In the genomic region with DNA sequence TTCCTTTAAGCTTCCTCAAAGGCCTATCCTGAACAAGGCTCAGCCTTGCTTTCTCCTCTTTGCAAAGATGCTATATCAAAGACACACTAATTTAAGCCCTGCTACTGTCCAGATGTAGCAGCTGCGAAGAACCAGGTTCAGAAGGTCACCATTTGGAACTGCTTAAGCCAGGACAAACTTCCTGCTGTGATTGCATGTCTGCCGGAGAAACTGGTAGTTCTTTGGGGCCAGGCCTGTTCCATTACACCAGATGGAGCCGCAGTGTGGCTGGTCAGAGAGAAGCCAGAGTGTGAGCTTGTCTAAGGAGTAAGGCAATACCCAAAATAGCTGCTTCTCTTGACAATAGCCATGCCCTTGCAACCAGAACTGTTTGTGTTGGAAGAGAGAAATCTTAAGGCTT, we compare ENCODE assay signal across 10 mouse cellular contexts.
DNase-seq lines count a peak whose midpoint lies in the region; ATAC-seq lines count a peak whose summit lies in the region.
"Had no signal": no experiment of that assay in that cellular context is flagged by ENCODE, and none has a peak within 500 bp of the region (broad histone marks: within the 10 kb centered on the region; RNA-seq: fewer than 3 reads in every experiment).

No protein-coding gene starts in this region.

- H3K27ac ChIP-seq in heart, embryonic 14.5 days (replicated peaks in 1 of 2; ENCODE audit: control insufficient read depth in 1 of 2, insufficient read depth in 1 of 2, low read depth in 2 of 2, low read length in 2 of 2), result peak overlapping the region; percentile 86 to 90
- H3K27ac ChIP-seq: liver, embryonic 13.5 days had no signal

- peak overlapping the region; percentile 9; the same call in 1 of the 2 replicates for H3K4me2 ChIP-seq in heart, embryonic 14.5 days (ENCODE audit: low read length)
- H3K4me2 ChIP-seq: liver, embryonic 13.5 days had no signal

- WGBS in heart, embryonic 14.5 days, result 4% methylated on average over 3 of the region's 3 CpGs

- no peaks in the 10 kb centered on the region for H3K27me3 ChIP-seq in heart, embryonic 14.5 days (ENCODE audit: control insufficient read depth, insufficient read depth, low read length)
- H3K27me3 ChIP-seq: liver, embryonic 13.5 days had no signal

- DNase-seq in heart, adult 11 months, result peak; percentile 97
- no peak for DNase-seq in heart, postnatal 25 days (ENCODE audit: low spot score)
- DNase-seq in NIH3T3 (ENCODE audit: low read depth), result peak; percentile 39
- DNase-seq in embryo, embryonic 10 days (ENCODE audit: low spot score), result peak; percentile 86
- DNase-seq in adrenal gland, adult (ENCODE audit: inconsistent age in 2 of 2, low spot score in 1 of 2), result no peak
- no peak for DNase-seq in left cerebral cortex, adult 18-20 months (ENCODE audit: low spot score in 2 of 2)
- DNase-seq in layer of hippocampus, postnatal 36 days, result no peak
- DNase-seq: liver, embryonic 13.5 days had no signal

- H3K9ac ChIP-seq in heart, embryonic 14.5 days (ENCODE audit: low read length), result no peak overlapping the region
- H3K9ac ChIP-seq: liver, embryonic 13.5 days had no signal

- H3K4me1 ChIP-seq in heart, embryonic 14.5 days (ENCODE audit: control insufficient read depth in 2 of 2, insufficient read depth in 2 of 2, low read length in 2 of 2), result peaks cover 28 to 68% of the 10 kb centered on the region in 2 experiments

- H3K9me3 ChIP-seq in heart, embryonic 14.5 days (ENCODE audit: control insufficient read depth, low read length), result no peaks in the 10 kb centered on the region
- H3K9me3 ChIP-seq: liver, embryonic 13.5 days had no signal

- intact Hi-C loops in heart, postnatal 25 days (cut with DNase I), result loop anchor here (5.0 kb wide), 2 partner anchors 35 to 120 kb away; no protein-coding TSS in a partner anchor

- ATAC-seq in heart, embryonic 14.5 days (ENCODE audit: insufficient number of reproducible peaks, insufficient read depth, low FRiP score, low read depth), result peak; percentile 55
- ATAC-seq: activated CD4-positive, CD25-positive, alpha-beta regulatory T cell, adult 4 months had no signal

- H3K4me3 ChIP-seq in heart, embryonic 14.5 days (ENCODE audit: control insufficient read depth in 1 of 2, insufficient read depth in 1 of 2, low read depth in 1 of 2, low read length in 2 of 2), result no peak overlapping the region
- H3K4me3 ChIP-seq: liver, embryonic 13.5 days had no signal

- H3K36me3 ChIP-seq in heart, embryonic 14.5 days (ENCODE audit: control insufficient read depth, insufficient read depth, low read length), result no peaks in the 10 kb centered on the region
- H3K36me3 ChIP-seq: liver, embryonic 13.5 days had no signal

Comparison
In these comparisons a context has a peak if more than half of its experiments do, and no peak if none do; other contexts are left out.
1. DNase-seq: peak in heart, adult 11 months (single experiment), NIH3T3 (single experiment) and embryo, embryonic 10 days (single experiment); none in heart, postnatal 25 days (single experiment), adrenal gland, adult (0 of 2), left cerebral cortex, adult 18-20 months (0 of 2) and layer of hippocampus, postnatal 36 days (0 of 2).